Mouse (Mus musculus) liver, embryonic 12.5 days (tissue): ENCODE measurements around the gene Iffo2. TPM values are rescaled to one million over a fixed set of nuclear protein-coding genes. Genes with fewer than 3 reads are reported as not detected.
A peak's percentile ranks its signal among the peaks of the same experiment; 100 is the strongest.

Experiments
- ATAC-seq: fragments of 200-750 bp; cut with Nextera tagmentation; 2 replicates; pipeline ENCODE4 v1.8.0; 2017; ENCODE audit warnings: moderate number of reproducible peaks, mild to moderate bottlenecking, moderate library complexity
- H3K27ac ChIP-seq: fragments of 300-500 bp; sonication (generic); 2 replicates; pipeline ENCODE4 v1.5.1; 2016; ENCODE audit warnings: mild to moderate bottlenecking
- H3K27me3 ChIP-seq: fragments of 300-500 bp; sonication (generic); replicated peaks from 2 replicates; pipeline ENCODE4 v1.6.1; 2016; ENCODE audit warnings: mild to moderate bottlenecking, moderate library complexity
- H3K36me3 ChIP-seq: fragments of 300-500 bp; sonication (generic); 2 replicates; pipeline ENCODE4 v1.6.1; 2016; ENCODE audit warnings: mild to moderate bottlenecking, moderate library complexity
- H3K4me1 ChIP-seq: fragments of 300-500 bp; sonication (generic); 2 replicates; pipeline ENCODE4 v1.6.1; 2016
- H3K4me2 ChIP-seq: fragments of 300-500 bp; sonication (generic); 2 replicates; pipeline ENCODE4 v1.6.1; 2016; ENCODE audit warnings: mild to moderate bottlenecking, moderate library complexity
- H3K4me3 ChIP-seq: fragments of 300-500 bp; sonication (generic); 2 replicates; pipeline ENCODE4 v1.5.1; 2016; ENCODE audit warnings: mild to moderate bottlenecking, moderate library complexity
- H3K9ac ChIP-seq: fragments of 300-500 bp; sonication (generic); 2 replicates; pipeline ENCODE4 v1.6.1; 2016; ENCODE audit warnings: mild to moderate bottlenecking, moderate library complexity
- H3K9me3 ChIP-seq: fragments of 300-500 bp; sonication (generic); replicated peaks from 2 replicates; pipeline ENCODE4 v1.6.1; 2016; ENCODE audit warnings: mild to moderate bottlenecking, moderate library complexity
- WGBS: fragments of 180-500 bp; shearing (Covaris S2); methylation state at CpG from one replicate; pipeline ENCODE4 v1.1.7; 2016; ENCODE audit not compliant: insufficient replicate concordance; 5-methylcytosine and 5-hydroxymethylcytosine counted together
- polyA plus RNA-seq: library from polyadenylated mRNA; unstranded; fragments of >200 nt; fragmentation: Nextera tagmentation; extraction: Ambion mirVana; gene quantifications from 2 replicates; pipeline ENCODE4 v1.2.1, GENCODE M21; 2016

Iffo2 gene
- polyA plus RNA-seq, 1 experiment from 2014 or later: 2.3 TPM

GRCm38 (mm10) chr4:139535719-139536118 is 5.4 kb downstream of the Iffo2 start:
- Histone ChIP-seq H3K27ac (peak overlapping the region; percentile 70), H3K4me2 (no peak overlapping the region), H3K9me3 (no peaks in the 10 kb centered on the region), H3K4me1 (peaks cover 3% of the 10 kb centered on the region; the same call in 1 of the 2 replicates), H3K4me3 (no peak overlapping the region), H3K27me3 (peaks cover 5% of the 10 kb centered on the region; the same call in 1 of the 2 replicates), H3K9ac (no peak overlapping the region), H3K36me3 (no peaks in the 10 kb centered on the region)
- 58% methylated on average over 7 of the region's 7 CpGs for WGBS
- no peak; the same call in 1 of the 2 replicates for ATAC-seq

DNA sequence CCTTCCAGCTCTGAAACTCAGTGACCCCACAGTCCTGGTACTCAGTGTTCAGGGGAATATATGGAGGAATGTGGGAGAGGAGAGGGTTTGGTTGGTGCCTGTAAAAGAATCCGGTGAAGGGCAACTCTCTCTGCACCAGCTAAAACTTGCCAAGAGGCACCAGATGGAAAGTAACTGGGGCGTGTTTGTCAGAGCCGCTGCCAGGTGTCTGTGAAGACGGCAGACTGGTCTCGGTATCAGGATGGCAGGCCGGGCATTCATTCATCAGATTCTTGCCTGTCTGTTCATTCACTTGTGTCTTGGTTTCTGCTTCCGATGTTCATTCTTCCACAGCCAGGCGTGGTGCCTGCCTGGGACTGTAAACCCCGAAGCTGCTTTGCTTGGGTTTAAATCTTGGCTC is 6.4 kb downstream of the Iffo2 start:
- H3K4me1 ChIP-seq: peaks cover 3% of the 10 kb centered on the region; the same call in 1 of the 2 replicates
- no peak for ATAC-seq
- H3K27me3 ChIP-seq: peaks cover 5% of the 10 kb centered on the region; the same call in 1 of the 2 replicates
- H3K9ac ChIP-seq: no peak overlapping the region
- no peaks in the 10 kb centered on the region for H3K36me3 ChIP-seq
- no peak overlapping the region for H3K27ac ChIP-seq
- H3K9me3 ChIP-seq: no peaks in the 10 kb centered on the region
- no peak overlapping the region for H3K4me3 ChIP-seq
- no peak overlapping the region for H3K4me2 ChIP-seq
- 70% methylated on average over 9 of the region's 9 CpGs for WGBS

- Histone ChIP-seq H3K4me3 (no peak overlapping the region), H3K4me2 (no peak overlapping the region), H3K9me3 (no peaks in the 10 kb centered on the region), H3K4me1 (no peaks in the 10 kb centered on the region), H3K9ac (no peak overlapping the region), H3K36me3 (no peaks in the 10 kb centered on the region), H3K27ac (no peak overlapping the region), H3K27me3 (no peaks in the 10 kb centered on the region; the same call in 1 of the 2 replicates)
- 74% methylated on average over 7 of the region's 7 CpGs for WGBS
- ATAC-seq: no peak
Measured at GRCm38 (mm10) chr4:139540784-139541183, 10.4 kb downstream of the Iffo2 start.

GRCm38 (mm10) chr4:139545791-139546190 is 15.4 kb downstream of the Iffo2 start:
- ATAC-seq: no peak
- H3K36me3 ChIP-seq: no peaks in the 10 kb centered on the region
- H3K4me3 ChIP-seq: no peak overlapping the region
- H3K27ac ChIP-seq: no peak overlapping the region
- 58% methylated on average over 6 of the region's 6 CpGs for WGBS
- no peak overlapping the region for H3K4me2 ChIP-seq
- no peaks in the 10 kb centered on the region for H3K4me1 ChIP-seq
- no peak overlapping the region for H3K9ac ChIP-seq
- H3K9me3 ChIP-seq: no peaks in the 10 kb centered on the region
- H3K27me3 ChIP-seq: no peaks in the 10 kb centered on the region; the same call in 1 of the 2 replicates

DNA sequence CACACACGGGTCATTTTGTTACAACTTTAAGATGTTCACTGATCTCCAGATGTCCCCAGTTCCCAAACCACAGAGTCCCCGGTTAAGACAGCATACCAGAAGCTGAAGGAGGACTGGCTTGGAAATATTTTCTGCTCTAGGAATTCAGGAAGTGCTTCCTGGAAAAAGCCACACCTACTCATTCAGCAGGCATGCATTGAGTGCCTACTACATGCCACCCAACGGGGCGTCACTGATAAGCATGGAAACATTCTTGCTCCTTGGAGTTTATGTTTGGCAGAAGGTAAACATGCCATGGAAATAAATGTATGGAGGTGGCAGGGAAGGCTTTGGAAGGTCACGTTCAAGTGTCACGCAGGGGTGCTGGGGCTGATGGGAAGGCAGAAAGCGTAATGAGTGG is 19.1 kb downstream of the Iffo2 start:
- Histone ChIP-seq H3K9me3 (no peaks in the 10 kb centered on the region), H3K36me3 (no peaks in the 10 kb centered on the region), H3K4me3 (no peak overlapping the region), H3K27me3 (no peaks in the 10 kb centered on the region; the same call in 1 of the 2 replicates), H3K4me2 (no peak overlapping the region), H3K27ac (no peak overlapping the region), H3K9ac (no peak overlapping the region), H3K4me1 (no peaks in the 10 kb centered on the region)
- WGBS: 49% methylated on average over 7 of the region's 7 CpGs
- ATAC-seq: no peak

- 76% methylated on average over 11 of the region's 11 CpGs for WGBS
- no peak for ATAC-seq
Measured at GRCm38 (mm10) chr4:139555235-139555634, 24.9 kb downstream of the Iffo2 start.

GRCm38 (mm10) chr4:139555951-139556350 is 25.6 kb downstream of the Iffo2 start:
- no peak for ATAC-seq
- Histone ChIP-seq H3K4me3 (no peak overlapping the region), H3K4me2 (no peak overlapping the region; the same call in 1 of the 2 replicates), H3K27me3 (no peaks in the 10 kb centered on the region; the same call in 1 of the 2 replicates), H3K9me3 (no peaks in the 10 kb centered on the region), H3K9ac (no peak overlapping the region), H3K36me3 (no peaks in the 10 kb centered on the region), H3K4me1 (no peaks in the 10 kb centered on the region), H3K27ac (no peak overlapping the region)
- 44% methylated on average over 19 of the region's 19 CpGs for whole genome bisulfite sequencing

More at GRCm38 (mm10) chr4:139555235-139555634, 24.9 kb downstream of the Iffo2 start:
- H3K9me3 ChIP-seq: no peaks in the 10 kb centered on the region
- H3K36me3 ChIP-seq: no peaks in the 10 kb centered on the region
- H3K27ac ChIP-seq: no peak overlapping the region
- H3K4me1 ChIP-seq: no peaks in the 10 kb centered on the region
- H3K4me3 ChIP-seq: no peak overlapping the region
- no peaks in the 10 kb centered on the region; the same call in 1 of the 2 replicates for H3K27me3 ChIP-seq
- no peak overlapping the region for H3K4me2 ChIP-seq
- no peak overlapping the region for H3K9ac ChIP-seq

- no peaks in the 10 kb centered on the region for H3K9me3 ChIP-seq
- WGBS: 63% methylated on average over 15 of the region's 15 CpGs
- peaks cover 55% of the 10 kb centered on the region for H3K27me3 ChIP-seq
- no peak overlapping the region for H3K27ac ChIP-seq
- no peak overlapping the region for H3K4me2 ChIP-seq
- ATAC-seq: no peak
- no peak overlapping the region for H3K9ac ChIP-seq
- no peak overlapping the region for H3K4me3 ChIP-seq
- H3K36me3 ChIP-seq: no peaks in the 10 kb centered on the region
- H3K4me1 ChIP-seq: peaks cover 2% of the 10 kb centered on the region
Measured at GRCm38 (mm10) chr4:139568361-139568760, 38.0 kb downstream of the Iffo2 start.

DNA sequence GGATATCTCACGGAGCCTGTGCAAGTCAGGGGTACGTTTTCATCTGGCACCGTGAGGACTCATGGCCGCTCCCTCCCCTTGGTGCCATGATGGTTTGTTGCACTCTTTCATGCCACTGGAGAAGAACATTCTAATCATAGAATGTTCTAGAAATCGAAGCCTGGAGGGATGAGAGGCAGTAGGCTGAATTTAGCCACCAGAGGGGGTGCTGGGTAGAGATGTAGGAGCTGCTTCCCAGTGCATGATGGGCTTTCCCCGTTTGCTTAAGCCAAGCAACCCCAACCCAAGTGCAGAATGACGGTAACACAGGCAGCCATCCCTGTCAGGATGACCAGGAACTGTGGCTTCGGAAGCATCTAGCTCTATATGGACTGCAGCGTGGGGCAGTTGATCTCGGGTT is 40.4 kb downstream of the Iffo2 start:
- Histone ChIP-seq H3K27ac (no peak overlapping the region), H3K4me2 (no peak overlapping the region), H3K4me1 (peaks cover 25% of the 10 kb centered on the region), H3K9me3 (no peaks in the 10 kb centered on the region), H3K9ac (no peak overlapping the region), H3K36me3 (no peaks in the 10 kb centered on the region), H3K27me3 (peaks cover 78% of the 10 kb centered on the region), H3K4me3 (no peak overlapping the region)
- WGBS: 66% methylated on average over 10 of the region's 10 CpGs
- ATAC-seq: no peak

DNA sequence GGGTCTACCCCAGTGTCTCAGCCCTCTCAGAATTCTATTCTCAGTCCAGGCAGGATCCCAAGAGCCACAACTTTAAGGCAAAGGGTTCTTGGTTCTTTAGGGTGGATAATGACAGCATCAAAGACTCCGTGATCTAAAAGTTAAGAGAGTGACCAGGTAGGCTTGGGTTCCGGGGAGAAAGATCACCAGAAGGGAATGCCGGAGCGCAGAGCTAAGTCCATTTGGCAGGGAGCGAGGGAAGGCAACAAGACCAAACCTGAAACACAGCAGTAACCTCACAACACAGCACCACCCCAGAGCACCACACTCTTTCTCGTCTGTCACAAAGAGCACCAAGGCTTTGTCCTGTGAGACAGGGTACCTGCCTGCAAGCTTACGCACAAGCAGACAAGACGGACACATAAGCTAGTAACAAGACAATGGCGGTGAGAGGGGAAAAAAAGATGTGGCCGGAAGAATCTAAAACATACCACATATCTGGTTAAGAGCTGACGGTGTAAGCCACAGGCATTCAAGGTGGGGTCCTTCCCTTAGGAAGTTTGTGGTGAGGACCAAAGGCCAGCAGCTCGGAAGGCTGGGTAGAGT is 42.7 kb downstream of the Iffo2 start:
- peaks cover 34% of the 10 kb centered on the region for H3K4me1 ChIP-seq
- no peak overlapping the region for H3K27ac ChIP-seq
- H3K4me3 ChIP-seq: no peak overlapping the region
- H3K36me3 ChIP-seq: no peaks in the 10 kb centered on the region
- H3K27me3 ChIP-seq: peaks cover 83% of the 10 kb centered on the region
- 70% methylated on average over 12 of the region's 12 CpGs for WGBS
- H3K9ac ChIP-seq: no peak overlapping the region
- ATAC-seq: no peak
- H3K4me2 ChIP-seq: no peak overlapping the region
- H3K9me3 ChIP-seq: no peaks in the 10 kb centered on the region

DNA sequence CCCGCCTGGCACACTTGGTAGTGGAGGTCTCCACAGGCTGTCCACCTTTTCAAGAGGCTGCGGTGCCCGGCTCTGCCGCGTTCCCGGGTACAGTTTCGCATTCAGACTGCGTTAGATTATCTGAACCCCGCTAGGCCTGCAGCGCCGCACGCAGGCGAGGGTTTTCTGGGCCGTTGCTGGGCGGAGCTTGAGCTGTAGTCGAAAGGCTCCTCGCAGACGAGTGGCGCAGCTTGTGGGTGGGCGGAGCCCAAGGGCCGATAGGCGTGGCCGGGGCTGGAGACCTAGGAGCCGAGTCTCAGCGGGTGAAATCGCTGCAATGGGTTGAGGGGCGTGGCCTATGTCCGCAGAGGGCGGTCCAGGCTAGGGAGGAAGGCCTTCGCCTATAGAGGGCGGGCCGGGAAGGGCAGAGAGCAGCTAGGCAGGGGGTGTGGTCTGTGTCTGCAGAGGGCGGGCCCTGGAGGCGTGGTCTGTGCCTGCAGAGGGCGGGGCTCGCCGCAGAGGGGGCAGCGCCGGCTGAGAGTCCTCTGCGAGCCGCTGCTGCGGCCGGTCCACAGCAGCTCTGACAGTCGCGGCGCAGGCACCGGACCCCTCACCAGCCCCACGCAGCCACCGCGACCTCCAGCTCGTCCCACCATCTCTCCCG is 43.9 kb downstream of the Iffo2 start:
- WGBS: under 1% methylated on average over 42 of the region's 52 CpGs
- Histone ChIP-seq H3K36me3 (no peaks in the 10 kb centered on the region), H3K4me2 (peak overlapping the region; percentile 93), H3K9me3 (no peaks in the 10 kb centered on the region), H3K4me1 (peaks cover 35% of the 10 kb centered on the region), H3K27ac (peak overlapping the region; percentile 77), H3K27me3 (peaks cover 87% of the 10 kb centered on the region), H3K4me3 (peak overlapping the region; percentile 71), H3K9ac (peak overlapping the region; percentile 75)
- peak; percentile 96 for ATAC-seq

DNA sequence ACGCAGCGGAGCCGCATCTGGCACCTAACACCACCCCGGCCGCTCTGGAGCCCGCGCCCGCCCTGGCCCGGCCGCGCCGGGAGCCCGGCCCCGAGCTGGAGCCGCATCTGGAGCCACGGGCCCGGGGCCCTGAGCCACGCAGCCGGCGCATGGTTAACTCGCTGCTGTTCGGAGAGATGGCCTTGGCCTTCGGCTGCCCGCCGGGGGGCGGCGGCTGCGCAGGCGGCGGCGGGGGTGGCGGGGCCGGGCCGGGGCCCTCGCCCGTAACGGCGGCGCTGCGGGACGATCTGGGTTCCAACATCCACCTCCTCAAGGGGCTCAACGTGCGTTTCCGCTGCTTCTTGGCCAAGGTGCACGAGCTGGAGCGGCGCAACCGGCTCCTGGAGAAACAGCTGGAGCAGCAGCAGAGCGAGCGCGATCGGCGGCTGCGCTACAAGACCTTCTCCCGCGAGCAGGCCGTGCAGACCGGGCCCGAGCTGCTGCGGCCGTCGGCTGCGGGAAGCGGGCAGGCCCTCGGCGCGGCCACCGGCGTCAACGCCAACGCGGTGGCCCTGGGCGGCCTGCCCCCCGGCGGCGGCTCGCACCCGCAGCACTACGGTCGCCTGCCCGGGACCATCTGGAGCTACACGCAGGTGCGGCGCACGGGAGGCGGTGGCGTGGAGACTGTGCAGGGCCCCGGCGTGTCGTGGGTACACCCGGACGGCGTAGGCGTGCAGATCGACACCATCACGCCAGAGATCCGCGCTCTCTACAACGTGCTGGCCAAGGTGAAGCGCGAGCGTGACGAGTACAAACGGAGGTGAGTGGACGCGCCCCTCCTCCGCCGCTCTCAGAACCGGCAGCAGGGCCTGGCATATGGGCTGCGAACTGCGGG is 44.7 kb downstream of the Iffo2 start:
- H3K9ac ChIP-seq: peak overlapping the region; percentile 75
- WGBS: 2% methylated on average over 103 of the region's 111 CpGs
- peak; percentile 50 for ATAC-seq
- peaks cover 87% of the 10 kb centered on the region for H3K27me3 ChIP-seq
- H3K27ac ChIP-seq: peak overlapping the region; percentile 77
- H3K4me3 ChIP-seq: peak overlapping the region; percentile 71
- no peaks in the 10 kb centered on the region for H3K36me3 ChIP-seq
- H3K4me1 ChIP-seq: peaks cover 42% of the 10 kb centered on the region
- H3K4me2 ChIP-seq: peak overlapping the region; percentile 93
- H3K9me3 ChIP-seq: no peaks in the 10 kb centered on the region
